Mouse (Mus musculus) left cerebral cortex, adult 11 months (tissue): ENCODE data around the gene Efna5.

ENCODE experiments used
- DNase-seq: peaks from one replicate; pipeline ENCODE4 v3.0.0; 2022; ENCODE audit warnings: low spot score

Gene Efna5

DNA sequence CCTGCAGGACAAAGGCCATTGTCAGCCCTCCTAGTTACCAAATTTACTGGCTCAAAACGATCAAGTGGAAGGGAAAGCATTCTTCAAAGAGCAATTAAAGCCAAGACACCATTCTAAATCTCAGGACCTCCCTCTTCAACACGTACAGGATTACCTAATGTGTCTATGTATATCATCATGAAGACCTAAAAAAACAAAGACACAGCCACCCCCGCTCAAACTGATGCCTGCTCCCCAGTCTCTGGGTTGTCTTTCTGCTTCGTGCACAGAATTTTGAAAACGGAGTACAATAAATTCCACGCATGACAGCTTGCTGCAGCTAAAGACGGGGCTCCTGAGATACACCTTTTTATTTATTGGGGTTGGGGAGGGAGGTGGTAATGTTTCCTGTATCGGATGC lies 133.7 kb downstream of the Efna5 start:
- DNase-seq, result no peak

DNA sequence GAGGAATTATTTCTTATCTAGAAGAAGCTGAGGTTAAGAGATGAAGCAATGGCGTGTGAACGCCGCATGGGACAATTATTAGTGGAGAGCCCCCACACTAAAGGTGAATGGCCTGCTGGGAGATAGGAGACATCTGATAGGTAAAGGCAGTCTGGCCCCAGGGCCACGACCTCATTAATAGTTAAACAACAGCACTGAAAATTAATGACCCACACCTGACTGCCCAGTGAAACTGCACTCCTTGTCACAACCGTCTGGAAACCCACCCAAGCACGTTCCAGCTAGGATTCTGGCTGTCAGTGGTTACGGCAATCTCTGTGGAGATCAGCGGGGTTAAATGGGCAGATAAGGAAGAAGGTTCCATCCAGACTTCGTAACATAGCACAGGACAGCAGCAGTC lies 134.3 kb downstream of the Efna5 start:
- DNase-seq, result no peak

DNA sequence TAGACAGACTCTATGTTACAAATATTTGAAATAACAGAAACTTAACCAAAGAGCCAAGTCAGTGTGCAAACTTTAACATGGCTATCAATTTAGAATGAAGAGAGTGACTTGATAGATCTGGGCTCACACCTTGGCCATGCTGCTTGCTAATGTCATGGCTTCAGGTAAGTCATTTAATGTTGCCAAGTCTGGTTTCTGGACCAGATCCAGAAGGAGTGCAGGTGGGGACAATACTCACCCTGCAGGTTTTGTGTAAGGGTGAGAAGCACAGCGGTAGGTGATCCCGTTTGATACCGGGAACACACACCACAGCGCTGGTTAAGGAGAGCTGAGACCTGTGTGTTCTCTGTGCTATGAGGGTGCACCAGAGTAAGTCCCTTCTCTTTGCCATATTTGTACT lies 135.8 kb downstream of the Efna5 start:
- no peak for DNase-seq

DNA sequence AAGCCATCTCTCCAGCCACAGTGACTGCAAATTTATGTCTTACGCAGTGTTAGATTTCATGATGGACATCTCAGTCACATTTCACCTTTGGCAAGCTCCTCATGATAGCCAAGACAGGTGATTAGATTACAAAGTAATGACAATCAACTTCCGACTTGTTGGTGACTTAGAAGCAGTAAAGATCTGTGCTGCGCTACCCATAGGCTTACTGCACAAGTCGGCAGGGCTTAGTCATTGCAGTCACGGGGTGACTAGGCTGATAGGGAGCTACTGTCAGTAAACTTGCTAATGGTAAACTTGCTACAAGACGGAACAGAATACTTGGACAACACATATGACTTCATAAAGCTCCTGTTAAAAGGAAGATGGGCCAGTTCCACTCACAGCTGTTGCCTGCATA lies 136.9 kb downstream of the Efna5 start:
- DNase-seq, result no peak

DNA sequence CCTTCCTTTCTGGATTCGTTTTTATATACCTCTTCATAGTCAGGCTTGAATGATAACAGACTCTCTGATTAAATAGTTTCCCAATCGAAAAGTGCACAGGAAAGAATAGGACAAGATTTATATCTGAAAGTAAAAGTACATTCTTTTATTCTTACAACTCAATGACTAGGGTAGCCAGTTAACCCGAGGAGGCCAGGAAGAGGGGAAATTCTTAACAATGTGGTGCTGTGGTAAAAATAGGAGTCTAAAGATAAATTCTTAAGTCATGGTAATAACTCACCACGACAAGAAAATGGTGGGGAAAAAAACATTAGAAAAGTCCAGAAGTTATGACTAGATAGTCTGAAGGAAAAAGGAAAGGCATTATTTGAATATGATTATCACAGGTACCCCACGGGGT lies 139.4 kb downstream of the Efna5 start:
- DNase-seq, result no peak

DNA sequence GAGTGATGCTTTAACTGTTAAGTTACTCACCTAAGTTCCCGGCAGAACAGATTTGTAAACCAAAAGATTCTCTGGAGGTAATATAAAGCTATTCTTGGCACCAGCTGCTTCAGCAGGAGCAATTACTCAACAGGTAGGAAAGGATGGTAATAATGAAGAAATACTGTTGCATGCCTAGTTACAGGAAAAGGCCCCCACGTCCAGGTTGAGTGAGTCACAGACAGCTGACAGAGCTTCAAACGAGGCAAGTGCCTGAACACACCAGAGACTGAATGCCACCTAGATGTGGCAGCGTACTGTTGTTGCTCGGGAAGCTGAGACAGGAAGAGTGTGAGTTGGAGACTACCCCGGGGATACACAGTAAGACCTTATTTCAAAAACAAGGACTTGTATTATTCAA lies 140.1 kb downstream of the Efna5 start:
- DNase-seq, result no peak

DNA sequence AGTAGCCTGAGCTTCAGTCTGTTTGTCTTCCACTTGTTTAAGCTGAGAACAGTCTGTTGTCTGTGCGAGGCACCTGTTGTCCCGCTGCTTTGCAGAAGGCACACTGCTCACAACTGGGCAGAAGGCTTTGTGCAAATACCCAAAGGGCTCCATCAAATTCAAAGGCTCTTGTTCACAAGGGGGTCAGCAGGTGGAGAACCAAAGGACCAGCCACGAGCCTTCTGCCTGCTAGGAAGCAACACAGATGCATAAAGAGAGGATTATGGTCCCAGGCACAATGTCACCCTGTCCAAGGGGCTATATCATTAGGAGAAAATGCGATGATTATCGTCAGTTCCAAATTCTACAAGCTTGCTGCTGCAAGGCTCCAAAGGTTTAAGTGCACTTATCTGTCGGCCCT lies 141.1 kb downstream of the Efna5 start:
- no peak for DNase-seq

DNA sequence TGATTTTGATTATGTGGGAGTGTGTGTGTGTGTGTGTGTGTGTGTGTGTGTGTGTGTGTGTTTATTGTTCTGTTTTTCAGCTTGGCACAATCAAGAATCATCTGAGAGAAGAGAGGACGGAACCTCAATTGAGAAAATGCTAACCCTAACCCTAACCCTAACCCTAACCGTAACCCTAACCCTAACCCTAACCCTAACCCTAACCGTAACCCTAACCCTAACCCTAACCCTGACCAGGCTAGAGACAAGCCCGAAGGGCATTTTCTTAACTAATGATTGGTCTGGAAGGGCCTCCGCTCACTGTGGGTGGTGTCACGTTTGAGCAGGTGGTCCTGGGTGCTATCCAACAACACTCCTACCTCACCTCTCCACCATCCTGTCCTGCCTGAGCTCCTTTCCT lies 143.7 kb downstream of the Efna5 start:
- DNase-seq, result no peak

DNA sequence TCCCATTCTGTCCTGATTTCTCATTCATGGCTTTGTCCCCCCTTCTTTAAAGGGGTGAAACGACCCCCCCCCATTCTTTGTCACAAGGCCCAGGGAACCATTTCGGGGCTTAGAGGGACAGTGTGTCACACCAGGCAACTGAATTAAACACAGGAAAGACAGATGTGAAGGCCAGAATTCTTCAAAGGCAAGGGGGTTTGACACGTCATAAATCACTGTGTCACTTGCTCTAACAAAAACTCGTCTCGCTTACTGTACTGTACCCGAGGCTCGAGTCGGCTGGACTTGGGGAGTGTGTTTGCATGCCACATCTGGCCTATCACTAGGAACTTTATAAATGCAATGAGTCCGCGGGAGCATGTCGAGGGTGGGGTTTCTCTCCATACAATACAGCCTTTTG lies 145.2 kb downstream of the Efna5 start:
- no peak for DNase-seq

DNA sequence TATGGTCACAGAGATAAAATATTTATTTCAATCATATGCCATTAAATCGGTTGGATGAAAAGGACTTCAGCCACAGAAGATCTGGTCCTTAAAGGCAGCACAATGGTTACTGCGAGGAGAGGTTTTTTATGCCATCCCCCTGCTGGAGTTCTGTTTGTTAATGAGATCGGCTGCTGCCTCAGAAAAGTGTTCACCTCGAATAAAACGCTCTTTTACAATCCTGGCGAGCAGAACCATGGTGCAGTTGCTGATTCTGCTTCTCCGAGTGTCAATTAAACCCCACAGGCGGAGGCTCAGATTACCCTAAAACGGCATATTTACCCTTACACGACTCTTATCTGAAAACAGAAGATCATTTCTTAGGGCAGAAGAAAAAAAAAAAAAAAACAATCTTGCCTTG lies 146.2 kb downstream of the Efna5 start:
- DNase-seq, result no peak

DNA sequence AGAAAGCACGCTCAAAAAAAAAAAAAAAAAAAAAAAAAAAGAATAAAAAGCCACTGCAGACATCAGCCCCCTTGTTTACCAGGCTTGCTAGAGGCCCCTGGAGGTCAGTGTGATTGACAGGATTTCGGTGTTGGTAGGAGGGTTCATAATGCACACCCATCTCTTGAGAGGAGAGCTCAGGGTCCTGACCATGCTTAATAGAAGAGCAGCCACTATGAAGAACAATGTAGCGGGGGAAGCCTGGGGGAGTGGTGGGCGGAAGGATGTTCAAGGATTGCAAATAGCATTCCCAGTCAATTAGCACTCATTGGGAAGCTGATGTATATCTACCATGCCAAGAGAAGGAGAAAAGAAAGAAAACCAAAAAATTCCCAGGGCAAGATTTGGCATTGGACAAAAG lies 147.1 kb downstream of the Efna5 start:
- no peak for DNase-seq

DNA sequence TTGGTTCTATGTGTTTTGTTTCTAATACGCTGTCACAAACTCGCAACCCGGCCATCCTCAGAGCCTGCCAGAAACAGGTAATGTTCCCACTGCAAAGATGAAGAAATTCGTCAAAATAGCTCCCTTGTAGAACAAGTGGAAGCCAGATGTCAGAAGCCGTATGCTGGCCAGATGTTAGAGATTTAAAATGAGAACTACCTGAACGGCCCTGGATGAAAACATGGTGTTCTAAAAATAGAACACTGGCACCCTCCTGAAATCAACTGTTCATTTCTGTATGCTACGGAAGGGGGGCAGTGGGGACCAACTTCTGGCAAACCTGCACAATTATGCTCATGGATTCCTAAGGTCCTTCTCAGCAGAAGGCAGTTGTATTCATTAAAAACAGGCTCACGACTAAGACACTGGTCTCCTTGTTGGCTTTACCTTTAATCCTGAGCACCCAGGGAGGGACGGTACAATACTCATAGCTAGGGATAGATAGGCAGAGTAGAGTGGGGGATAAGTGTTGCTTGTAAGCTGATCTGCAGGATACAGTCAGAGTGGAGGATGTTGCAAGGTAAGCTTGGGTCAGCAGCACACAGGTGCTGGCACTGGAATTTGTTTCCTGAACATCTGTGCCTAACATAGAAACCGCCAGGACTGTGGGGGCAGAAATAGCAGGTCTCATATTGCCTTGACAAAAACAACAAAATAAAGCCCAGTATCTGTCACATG lies 151.2 kb downstream of the Efna5 start:
- no peak for DNase-seq

DNA sequence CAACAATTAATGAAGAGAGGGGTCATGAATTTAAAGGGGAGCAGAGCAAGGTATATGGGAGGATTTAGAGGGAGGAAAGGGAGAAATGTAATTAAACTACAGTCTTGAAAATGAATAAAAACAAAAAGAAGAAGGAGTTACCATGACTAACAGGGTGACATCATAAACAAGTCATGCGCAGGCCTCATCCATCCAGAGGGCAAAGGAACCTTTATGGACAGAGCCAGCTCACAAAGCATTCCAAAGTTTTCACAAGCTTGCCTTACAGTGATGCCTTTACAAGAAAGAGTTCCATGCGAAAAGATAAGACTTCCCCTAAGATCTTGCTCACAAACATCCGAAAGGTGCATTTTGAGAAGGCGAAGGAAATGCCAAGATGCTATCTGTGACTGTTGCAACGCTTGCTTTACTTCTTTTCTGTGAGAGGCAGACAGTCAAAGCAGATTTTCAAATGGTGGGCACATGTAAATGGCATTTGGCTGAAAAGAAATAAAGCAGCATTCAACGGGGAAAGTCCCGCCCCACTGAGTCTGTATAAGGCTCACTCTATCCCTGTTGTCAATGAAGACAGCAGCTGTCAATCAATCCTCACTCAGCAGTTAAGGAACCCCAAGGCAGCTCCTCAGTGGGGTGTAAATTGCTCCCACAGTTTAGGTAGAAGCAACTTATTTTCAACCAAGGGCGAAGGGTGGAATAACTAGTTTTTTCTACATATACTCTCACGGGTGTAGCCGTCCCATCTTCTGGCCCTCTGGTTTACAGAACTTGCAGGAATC lies 152.8 kb downstream of the Efna5 start:
- no peak for DNase-seq

DNA sequence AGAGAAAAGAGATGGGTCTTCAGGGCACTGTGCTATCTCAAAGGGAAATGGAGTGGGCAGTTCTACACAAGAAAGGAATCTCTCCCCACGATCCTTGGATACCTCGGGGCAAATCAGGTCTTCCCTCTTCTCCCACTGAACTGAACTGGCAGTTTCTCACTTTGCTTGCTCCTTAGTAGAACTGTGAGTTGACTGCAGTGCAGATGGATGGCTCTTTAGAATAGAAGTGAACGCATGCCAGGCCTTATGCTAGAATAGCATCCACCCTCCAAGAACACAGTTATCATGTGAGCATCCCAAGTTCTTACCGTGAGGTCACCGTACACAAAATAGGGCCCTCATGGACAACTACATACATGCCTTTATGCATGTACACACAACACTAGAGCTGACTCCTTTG lies 155.0 kb downstream of the Efna5 start:
- DNase-seq, result no peak

DNA sequence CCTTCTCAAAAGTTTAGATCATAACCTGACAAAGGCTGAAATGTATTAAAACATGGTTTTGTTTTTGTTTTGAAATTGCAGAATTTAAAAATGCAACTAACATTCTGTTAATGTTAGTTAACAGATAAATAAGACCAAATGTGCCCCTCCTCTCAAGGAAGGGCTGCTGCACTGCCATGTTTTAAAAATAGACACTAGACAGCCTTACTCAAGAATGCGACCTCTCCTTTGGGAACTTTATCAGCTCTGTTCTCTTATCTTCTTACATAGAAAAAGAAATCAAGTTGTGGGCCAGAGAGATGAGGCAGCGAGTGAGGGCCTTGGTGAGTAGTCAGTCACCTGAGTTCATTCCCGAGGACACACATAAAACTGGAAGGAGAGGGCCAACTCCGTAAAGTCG lies 158.2 kb downstream of the Efna5 start:
- no peak for DNase-seq

DNA sequence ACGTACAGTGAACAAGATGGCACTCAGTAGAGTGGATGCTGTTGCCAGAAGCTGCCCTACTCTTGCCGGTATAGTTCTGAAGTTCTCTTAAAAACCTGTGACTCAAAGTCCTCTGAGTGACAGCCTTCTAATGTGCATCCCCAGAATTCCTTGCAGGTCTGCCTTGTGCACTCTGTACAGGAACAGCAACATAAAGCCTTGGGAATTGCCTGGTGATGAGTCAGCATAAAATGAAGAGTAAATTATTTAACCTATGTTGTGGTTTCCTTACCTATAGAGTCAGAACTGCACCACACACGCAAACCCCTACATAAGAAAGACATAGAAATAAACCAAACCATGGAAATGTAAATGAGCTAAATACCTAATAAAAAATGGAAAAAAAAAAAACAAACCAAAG lies 159.5 kb downstream of the Efna5 start:
- no peak for DNase-seq

DNA sequence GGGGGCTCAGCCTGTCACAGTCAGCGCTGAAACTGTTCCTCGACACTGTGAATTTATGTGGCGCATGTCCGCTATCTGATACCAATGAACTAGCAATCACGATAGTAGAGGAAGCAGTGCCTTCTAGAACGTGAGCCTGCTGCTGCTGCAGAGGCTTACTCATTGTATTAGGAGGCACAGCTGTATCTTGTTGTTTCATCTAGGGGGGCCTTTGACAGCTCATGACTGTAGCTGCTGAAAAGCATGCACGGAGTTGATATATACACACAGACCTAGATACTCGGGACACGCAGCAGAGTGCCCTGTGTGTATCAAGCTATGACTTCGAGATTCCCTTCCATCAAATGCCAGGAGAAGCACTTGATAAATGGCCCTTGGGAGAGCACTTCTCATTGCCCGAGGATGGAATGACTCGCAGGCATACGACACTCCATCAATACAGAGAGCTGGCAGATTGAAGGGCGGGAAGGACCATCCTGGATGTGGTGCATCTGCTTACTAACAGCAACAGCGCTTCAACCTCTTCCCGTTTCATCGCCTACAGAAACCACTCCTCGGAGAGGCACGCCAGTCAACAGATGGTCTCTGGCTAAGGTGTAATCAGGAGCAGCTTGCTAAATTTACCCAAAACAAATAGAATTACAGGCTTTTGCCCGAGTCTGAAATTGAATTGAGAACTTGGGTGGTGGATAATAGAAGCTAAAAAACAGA lies 160.2 kb downstream of the Efna5 start:
- DNase-seq, result peak; percentile 16

DNA sequence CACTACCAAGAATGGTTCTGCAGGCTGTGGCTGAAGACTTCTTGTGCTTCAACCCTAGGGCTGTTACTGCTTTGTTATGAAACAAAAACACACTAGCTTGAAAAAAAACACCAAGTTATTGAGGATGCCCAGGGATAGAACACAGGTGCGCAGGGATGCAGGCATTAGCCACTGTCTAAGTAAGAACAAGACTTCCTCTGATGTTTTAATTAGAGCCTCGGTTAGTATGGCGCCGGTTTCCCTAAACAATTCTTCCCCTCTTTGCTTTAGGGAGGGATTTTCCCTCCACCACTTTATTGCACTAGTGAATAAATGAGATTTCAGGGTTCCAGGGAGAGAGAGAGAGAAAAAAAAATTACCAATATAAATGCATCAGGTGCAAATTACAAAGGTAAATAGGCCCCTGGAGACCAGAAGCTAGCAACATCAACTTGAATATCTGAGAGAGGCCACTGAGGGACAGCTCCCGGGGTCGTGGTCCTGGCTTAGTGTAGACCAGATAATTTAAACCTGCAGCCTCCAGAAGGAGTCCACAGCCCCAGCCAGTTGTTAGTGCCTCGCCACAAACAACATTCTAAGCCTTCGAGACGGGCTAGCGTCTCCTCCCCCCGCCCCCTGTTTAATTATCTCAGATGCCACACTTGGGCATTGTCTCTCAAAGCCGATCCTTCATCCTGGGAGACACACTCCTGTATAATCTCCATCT lies 163.5 kb downstream of the Efna5 start:
- DNase-seq, result no peak

DNA sequence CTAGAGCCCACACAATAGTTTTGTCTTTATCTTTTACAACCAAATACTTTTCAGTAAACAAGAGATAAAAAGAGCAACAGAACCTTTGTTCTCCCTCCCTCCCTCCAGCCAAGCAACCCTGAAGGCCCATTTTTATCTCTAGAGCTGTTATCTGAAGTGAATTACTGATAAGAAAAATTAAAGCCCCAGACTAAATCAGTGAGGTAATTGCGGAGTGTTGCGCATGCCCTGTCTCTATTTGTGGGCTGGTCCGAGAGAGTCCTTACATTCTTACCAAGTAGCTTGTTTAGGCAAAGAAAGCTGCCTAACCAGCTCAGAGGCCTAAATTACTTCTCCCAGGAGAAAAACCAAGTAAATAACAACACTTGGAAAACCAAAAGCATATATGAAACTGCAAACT lies 167.7 kb downstream of the Efna5 start:
- no peak for DNase-seq

DNA sequence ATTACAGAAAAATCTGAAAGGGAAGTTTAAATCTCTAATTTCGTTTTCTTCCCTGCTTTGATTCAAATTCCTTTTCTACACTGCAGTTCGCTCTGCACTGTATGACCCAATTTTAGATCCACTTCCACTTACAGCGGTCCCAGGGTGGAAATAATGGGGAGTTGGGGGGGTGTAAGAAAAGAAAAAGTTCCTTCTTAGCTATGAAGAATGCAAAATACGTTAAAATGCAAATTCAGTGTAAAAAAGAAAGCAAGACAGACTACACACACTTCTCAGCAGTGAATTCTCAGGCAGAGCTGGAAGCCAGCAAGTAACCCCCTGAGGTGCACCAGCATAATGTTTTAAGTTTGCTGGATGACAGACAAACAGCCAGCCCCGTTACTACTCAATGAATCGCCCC lies 174.7 kb downstream of the Efna5 start:
- DNase-seq, result no peak

DNA sequence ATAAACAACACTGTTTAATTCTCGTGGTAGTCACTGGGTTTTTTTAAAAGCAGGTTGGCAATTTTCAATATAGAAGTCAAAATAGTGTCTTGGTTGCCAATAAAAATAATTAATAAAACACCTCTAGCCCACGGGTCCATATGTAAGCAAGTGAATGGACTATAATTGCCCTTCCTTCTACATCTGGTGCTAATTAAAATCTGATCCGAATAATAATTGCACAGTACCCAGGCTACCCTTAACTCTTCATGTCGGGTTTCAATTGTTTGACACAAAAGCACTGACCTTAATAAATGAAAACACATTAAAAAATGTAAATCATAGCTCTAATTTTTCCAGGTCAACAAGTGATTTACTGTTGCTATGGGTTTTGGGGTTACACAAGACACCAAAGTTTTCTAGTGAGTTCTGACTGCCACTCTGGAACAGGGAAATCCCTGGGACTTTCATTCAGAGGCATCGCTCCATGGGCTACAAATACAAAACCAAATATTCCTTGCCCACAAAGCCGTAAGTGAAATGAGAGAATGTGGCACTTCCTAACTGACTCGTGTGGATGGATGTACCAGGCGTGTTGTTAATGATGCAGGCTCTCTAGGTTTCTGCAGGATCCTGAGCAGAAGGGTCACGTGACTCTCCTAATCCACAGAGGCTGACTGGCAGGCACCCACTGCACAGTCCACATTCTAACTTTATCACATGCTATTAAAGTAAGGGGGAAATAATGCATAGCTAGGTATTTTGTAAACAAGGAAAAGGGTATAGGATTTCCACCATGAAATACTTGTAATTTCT lies 178.9 kb downstream of the Efna5 start:
- no peak for DNase-seq
